In the genomic region with DNA sequence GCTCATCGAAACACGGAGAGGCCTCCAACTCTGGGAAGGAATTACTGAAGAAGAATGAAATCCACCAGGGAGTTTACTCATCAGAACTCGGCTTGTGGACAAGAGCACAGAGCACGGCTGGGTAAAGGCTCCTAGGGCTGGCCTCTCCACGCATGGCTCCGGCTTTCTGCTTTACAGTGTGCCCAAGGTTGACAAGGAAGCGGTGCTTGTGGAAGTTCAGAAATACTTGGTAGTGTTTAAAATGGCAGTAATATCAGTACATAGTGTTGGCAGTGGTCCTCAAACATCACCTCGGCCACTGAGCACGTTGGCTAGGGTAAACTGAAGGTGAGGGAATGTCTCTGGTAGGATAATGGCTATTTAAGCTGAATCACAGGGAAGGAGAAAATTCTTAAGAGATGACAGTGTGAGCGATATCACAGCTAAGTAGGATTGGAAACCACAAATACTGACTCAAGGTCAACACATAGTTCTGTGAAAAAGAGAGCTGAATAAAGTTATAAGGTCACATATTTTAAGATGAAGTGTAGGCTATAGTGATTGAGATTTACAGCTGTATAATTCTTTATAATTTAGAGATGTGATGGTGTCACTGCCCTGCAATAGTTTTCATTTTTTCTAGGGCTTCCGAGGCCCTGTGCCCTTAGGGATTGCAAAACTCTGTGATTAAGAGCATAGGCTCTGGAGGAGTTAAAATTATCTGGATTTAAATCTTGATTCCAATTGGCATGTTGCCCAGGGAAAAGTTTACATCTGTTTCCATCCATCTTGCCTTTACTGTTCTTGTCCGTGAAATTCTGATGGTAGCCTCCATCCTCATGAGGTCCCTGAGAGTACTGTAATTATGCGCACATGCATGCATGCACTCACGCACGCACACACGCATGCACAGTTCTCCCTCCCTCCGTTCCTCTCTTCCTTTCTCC, we compare ENCODE assay signal across 19 mouse cellular contexts. TPM values are rescaled to one million over a fixed set of nuclear protein-coding genes. Genes with fewer than 3 reads are reported as not detected.
DNase-seq lines count a peak whose midpoint lies in the region; ATAC-seq and TF ChIP-seq lines count a peak whose summit lies in the region.
"Had no signal": no experiment of that assay in that cellular context is flagged by ENCODE, and none has a peak within 500 bp of the region (broad histone marks: within the 10 kb centered on the region; RNA-seq: fewer than 3 reads in every experiment).

No protein-coding gene starts in this region.

- H3K4me2 ChIP-seq in embryonic facial prominence, embryonic 14.5 days (ENCODE audit: low read depth, low read length): no peak overlapping the region
- H3K4me2 ChIP-seq in limb, embryonic 14.5 days (replicated peaks; ENCODE audit: low read depth, low read length, severe bottlenecking): no peak overlapping the region
- H3K4me2 ChIP-seq: heart, embryonic 15.5 days; limb, embryonic 12.5 days; liver, embryonic 15.5 days had no signal

- no peak for TF ChIP-seq POLR2A in limb, embryonic 14.5 days (IDR thresholded peaks at IDR 0.05; ENCODE audit: borderline replicate concordance, extremely low read depth, insufficient read depth, insufficient read length)

- DNase-seq in embryonic facial prominence, embryonic 14.5 days (ENCODE audit: low spot score): peak; percentile 85
- DNase-seq in embryonic facial prominence, embryonic 10.5 days (ENCODE audit: low spot score): no peak
- DNase-seq in layer of hippocampus, adult 2 months (ENCODE audit: low spot score in 2 of 2): no peak
- no peak for DNase-seq in layer of hippocampus, adult 9-10 months (ENCODE audit: low spot score)
- DNase-seq in 416B (ENCODE audit: low read depth): peak; percentile 36
- DNase-seq in limb, embryonic 14.5 days (ENCODE audit: low spot score): peak; percentile 66
- no peak for DNase-seq in frontal cortex, adult 2 months (ENCODE audit: extremely low spot score in 1 of 2, low spot score in 1 of 2)
- DNase-seq in urinary bladder, postnatal 10 days (ENCODE audit: low spot score): no peak
- DNase-seq: kidney, postnatal 36 days; lung, postnatal 36 days; retina, postnatal 1 day; thymus, postnatal 25 days had no signal

- no peak overlapping the region for H3K9ac ChIP-seq in embryonic facial prominence, embryonic 14.5 days (ENCODE audit: low read depth, low read length)
- H3K9ac ChIP-seq in limb, embryonic 14.5 days (ENCODE audit: low read depth, low read length, severe bottlenecking): no peak overlapping the region
- H3K9ac ChIP-seq: heart, embryonic 15.5 days; limb, embryonic 12.5 days; liver, embryonic 15.5 days had no signal

- ATAC-seq in embryonic facial prominence, embryonic 14.5 days (ENCODE audit: low read depth): peak; percentile 56; the same call in 1 of the 2 replicates
- ATAC-seq in limb, embryonic 14.5 days (ENCODE audit: low FRiP score, low read depth): peak; percentile 27; the same call in 1 of the 2 replicates
- ATAC-seq: hindbrain, postnatal 0 days; intestine, postnatal 0 days; midbrain, embryonic 16.5 days had no signal

- peaks cover 50% of the 10 kb centered on the region for H3K4me1 ChIP-seq in embryonic facial prominence, embryonic 14.5 days (ENCODE audit: control insufficient read depth, insufficient read depth, low read length)
- peaks cover 40% of the 10 kb centered on the region for H3K4me1 ChIP-seq in embryonic facial prominence, embryonic 10.5 days
- peaks cover 24% of the 10 kb centered on the region for H3K4me1 ChIP-seq in limb, embryonic 14.5 days (ENCODE audit: control insufficient read depth, insufficient read depth, low read length)

- no peak overlapping the region for H3K4me3 ChIP-seq in embryonic facial prominence, embryonic 14.5 days (ENCODE audit: low read depth, low read length)
- H3K4me3 ChIP-seq in embryonic facial prominence, embryonic 10.5 days: no peak overlapping the region
- no peak overlapping the region for H3K4me3 ChIP-seq in layer of hippocampus, adult 2 months
- no peak overlapping the region for H3K4me3 ChIP-seq in limb, embryonic 14.5 days (replicated peaks; ENCODE audit: low read length)
- H3K4me3 ChIP-seq: heart, embryonic 15.5 days; limb, embryonic 12.5 days; liver, embryonic 15.5 days had no signal

- 60% methylated on average over 17 of the region's 17 CpGs for WGBS in embryonic facial prominence, embryonic 14.5 days
- 93% methylated on average over 17 of the region's 17 CpGs for WGBS in embryonic facial prominence, embryonic 10.5 days
- 74% methylated on average over 17 of the region's 17 CpGs for WGBS in limb, embryonic 14.5 days

- no peaks in the 10 kb centered on the region for H3K9me3 ChIP-seq in embryonic facial prominence, embryonic 14.5 days (ENCODE audit: control insufficient read depth, low read length)
- no peaks in the 10 kb centered on the region for H3K9me3 ChIP-seq in embryonic facial prominence, embryonic 10.5 days
- no peaks in the 10 kb centered on the region for H3K9me3 ChIP-seq in limb, embryonic 14.5 days (ENCODE audit: control insufficient read depth, low read length)
- H3K9me3 ChIP-seq: heart, embryonic 15.5 days; limb, embryonic 12.5 days; liver, embryonic 15.5 days had no signal

- no peak for TF ChIP-seq CTCF in layer of hippocampus, adult 2 months (conservative IDR thresholded peaks at IDR 0.05)

- peaks cover 12% of the 10 kb centered on the region; the same call in 1 of the 2 replicates for H3K36me3 ChIP-seq in embryonic facial prominence, embryonic 14.5 days (ENCODE audit: control insufficient read depth, insufficient read depth, low read length)
- H3K36me3 ChIP-seq in embryonic facial prominence, embryonic 10.5 days (replicated peaks): peaks cover 36% of the 10 kb centered on the region
- H3K36me3 ChIP-seq in limb, embryonic 14.5 days (ENCODE audit: control insufficient read depth, insufficient read depth, low read length): peaks cover 9% of the 10 kb centered on the region
- H3K36me3 ChIP-seq: heart, embryonic 15.5 days had no signal

- H3K27ac ChIP-seq in embryonic facial prominence, embryonic 14.5 days (replicated peaks; ENCODE audit: low read depth, low read length): peak overlapping the region; percentile 24; the same call in 1 of the 2 replicates
- H3K27ac ChIP-seq in embryonic facial prominence, embryonic 10.5 days (replicated peaks): no peak overlapping the region
- peak overlapping the region; percentile 14; the same call in 1 of the 2 replicates for H3K27ac ChIP-seq in layer of hippocampus, adult 2 months
- no peak overlapping the region for H3K27ac ChIP-seq in limb, embryonic 14.5 days (replicated peaks; ENCODE audit: low read depth, low read length)
- H3K27ac ChIP-seq: heart, embryonic 15.5 days; hindbrain, postnatal 0 days; limb, embryonic 12.5 days; liver, embryonic 15.5 days had no signal

- H3K27me3 ChIP-seq in embryonic facial prominence, embryonic 14.5 days (replicated peaks; ENCODE audit: control insufficient read depth, insufficient read depth, low read length): no peaks in the 10 kb centered on the region
- H3K27me3 ChIP-seq in embryonic facial prominence, embryonic 10.5 days (replicated peaks; ENCODE audit: low read depth, poor library complexity, severe bottlenecking): no peaks in the 10 kb centered on the region
- no peaks in the 10 kb centered on the region for H3K27me3 ChIP-seq in limb, embryonic 14.5 days (ENCODE audit: control insufficient read depth, insufficient read depth, low read length)
- H3K27me3 ChIP-seq: heart, embryonic 15.5 days; limb, embryonic 12.5 days; liver, embryonic 15.5 days had no signal

RNA-seq across cellular contexts. Expression of gene F2r, which starts 23.0 kb away (rescaled TPM):
- 63.4 and 75.4 TPM in 2 replicates for polyA plus RNA-seq in embryonic facial prominence, embryonic 14.5 days (2014; fragmentation: Nextera tagmentation; extraction: Ambion mirVana)
- 120 and 127 TPM in 2 replicates for polyA plus RNA-seq in embryonic facial prominence, embryonic 10.5 days (2016; fragmentation: Nextera tagmentation; extraction: Ambion mirVana)
- total RNA-seq in layer of hippocampus, adult 2 months (2021): 1 to 10 TPM; 4.6 to 5.7 TPM
- polyA plus RNA-seq in limb, embryonic 14.5 days (2012; rRNA removed): 38.5 and 48.0 TPM in 2 replicates
- 77.2 and 84.0 TPM in 2 replicates for polyA plus RNA-seq in limb, embryonic 14.5 days (2014; fragmentation: Nextera tagmentation; extraction: Ambion mirVana)
- polyA plus RNA-seq in frontal cortex, adult 2 months (2012; rRNA removed): 3.7 and 4.4 TPM in 2 replicates

RNA-seq across cellular contexts. Expression of gene F2rl2, which starts 55.3 kb away (rescaled TPM):
- 0.34 and 0.43 TPM in 2 replicates for polyA plus RNA-seq in embryonic facial prominence, embryonic 14.5 days (2014; fragmentation: Nextera tagmentation; extraction: Ambion mirVana)
- 1.7 and 2.0 TPM in 2 replicates for polyA plus RNA-seq in embryonic facial prominence, embryonic 10.5 days (2016; fragmentation: Nextera tagmentation; extraction: Ambion mirVana)
- total RNA-seq in layer of hippocampus, adult 2 months (2021): under 1 TPM; 0.15 to 0.17 TPM
- polyA plus RNA-seq in limb, embryonic 14.5 days (2012; rRNA removed): 0.16 and 0.46 TPM in 2 replicates
- polyA plus RNA-seq in limb, embryonic 14.5 days (2014; fragmentation: Nextera tagmentation; extraction: Ambion mirVana): 0.21 and 0.33 TPM in 2 replicates
- 0.99 and 1.3 TPM in 2 replicates for polyA plus RNA-seq in frontal cortex, adult 2 months (2012; rRNA removed)
- total RNA-seq: gastrocnemius, adult 8-10 months had no signal

Comparison
In these comparisons a context has a peak if more than half of its experiments do, and no peak if none do; other contexts are left out.
1. DNase-seq: peak in embryonic facial prominence, embryonic 14.5 days (single experiment), 416B (single experiment) and limb, embryonic 14.5 days (single experiment); none in embryonic facial prominence, embryonic 10.5 days (single experiment), layer of hippocampus, adult 2 months (0 of 2), layer of hippocampus, adult 9-10 months (single experiment), frontal cortex, adult 2 months (0 of 2) and urinary bladder, postnatal 10 days (single experiment).
2. H3K27ac ChIP-seq: peak in embryonic facial prominence, embryonic 14.5 days (single experiment) and layer of hippocampus, adult 2 months (single experiment); none in embryonic facial prominence, embryonic 10.5 days (single experiment) and limb, embryonic 14.5 days (single experiment).